Mouse (Mus musculus): ENCODE measurements around the gene Casp7. TPM values are rescaled to one million over a fixed set of nuclear protein-coding genes. Genes with fewer than 3 reads are reported as not detected.
"Not testable (repeated sequence)": the region's sequence is repeated elsewhere in the genome, so short reads cannot be mapped to it uniquely, and the experiment has no call there.

Casp7 gene
- polyA plus RNA-seq, 1 experiment from 2014 or later = 17.8 TPM

DNA sequence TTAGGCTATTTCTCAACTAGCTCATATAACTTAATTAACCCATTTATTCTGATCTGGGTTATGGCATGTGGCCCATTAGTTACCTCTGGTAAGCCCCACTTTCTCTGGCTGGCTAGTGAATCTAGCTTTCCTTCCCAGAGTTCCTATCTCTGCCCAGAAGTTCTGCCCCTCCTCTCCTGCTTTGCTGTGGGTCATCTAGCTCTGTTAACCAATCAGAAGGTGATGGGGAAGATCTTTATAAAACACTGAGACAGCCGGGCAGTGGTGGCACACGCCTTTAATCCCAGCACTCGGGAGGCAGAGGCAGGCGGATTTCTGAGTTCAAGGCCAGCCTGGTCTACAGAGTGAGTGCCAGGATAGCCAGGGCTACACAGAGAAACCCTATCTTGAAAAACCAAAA lies 13.0 kb downstream of the Casp7 start:
- H3K4me3 ChIP-seq; H3K4me1 ChIP-seq; H3K27me3 ChIP-seq (replicated peaks; ENCODE audit: low read depth, poor library complexity, severe bottlenecking); H3K27ac ChIP-seq (replicated peaks); DNase-seq (ENCODE audit: low spot score); H3K9me3 ChIP-seq: not testable (repeated sequence)
- peaks cover 28% of the 10 kb centered on the region; the same call in 1 of the 2 replicates for H3K36me3 ChIP-seq (replicated peaks)
- 97% methylated on average over 4 of the region's 4 CpGs for WGBS

- WGBS = 91% methylated on average over 4 of the region's 4 CpGs
- no peak for DNase-seq (ENCODE audit: low spot score)
- H3K9me3 ChIP-seq = no peaks in the 10 kb centered on the region
- no peaks in the 10 kb centered on the region for H3K27me3 ChIP-seq (replicated peaks; ENCODE audit: low read depth, poor library complexity, severe bottlenecking)
- H3K4me1 ChIP-seq = peaks cover 19% of the 10 kb centered on the region
- H3K4me3 ChIP-seq = no peak overlapping the region
- H3K27ac ChIP-seq (replicated peaks) = no peak overlapping the region
- no peaks in the 10 kb centered on the region for H3K36me3 ChIP-seq (replicated peaks)
These were observed 21.5 kb downstream of the Casp7 start for GRCm38 (mm10) chr19:56418404-56418803.

- H3K36me3 ChIP-seq (replicated peaks) = no peaks in the 10 kb centered on the region
- H3K4me1 ChIP-seq = peaks cover 29% of the 10 kb centered on the region
- WGBS = 51% methylated on average over 9 of the region's 9 CpGs
- peak; percentile 55 for DNase-seq (ENCODE audit: low spot score)
- no peaks in the 10 kb centered on the region for H3K27me3 ChIP-seq (replicated peaks; ENCODE audit: low read depth, poor library complexity, severe bottlenecking)
- no peaks in the 10 kb centered on the region for H3K9me3 ChIP-seq
- peak overlapping the region; percentile 31; the same call in 1 of the 2 replicates for H3K27ac ChIP-seq (replicated peaks)
- H3K4me3 ChIP-seq = no peak overlapping the region
These were observed 22.5 kb downstream of the Casp7 start for GRCm38 (mm10) chr19:56419452-56419851.

GRCm38 (mm10) chr19:56420345-56420744 lies 23.4 kb downstream of the Casp7 start:
- no peaks in the 10 kb centered on the region for H3K27me3 ChIP-seq (replicated peaks; ENCODE audit: low read depth, poor library complexity, severe bottlenecking)
- 89% methylated on average over 3 of the region's 3 CpGs for WGBS
- H3K4me1 ChIP-seq = peaks cover 32% of the 10 kb centered on the region

DNA sequence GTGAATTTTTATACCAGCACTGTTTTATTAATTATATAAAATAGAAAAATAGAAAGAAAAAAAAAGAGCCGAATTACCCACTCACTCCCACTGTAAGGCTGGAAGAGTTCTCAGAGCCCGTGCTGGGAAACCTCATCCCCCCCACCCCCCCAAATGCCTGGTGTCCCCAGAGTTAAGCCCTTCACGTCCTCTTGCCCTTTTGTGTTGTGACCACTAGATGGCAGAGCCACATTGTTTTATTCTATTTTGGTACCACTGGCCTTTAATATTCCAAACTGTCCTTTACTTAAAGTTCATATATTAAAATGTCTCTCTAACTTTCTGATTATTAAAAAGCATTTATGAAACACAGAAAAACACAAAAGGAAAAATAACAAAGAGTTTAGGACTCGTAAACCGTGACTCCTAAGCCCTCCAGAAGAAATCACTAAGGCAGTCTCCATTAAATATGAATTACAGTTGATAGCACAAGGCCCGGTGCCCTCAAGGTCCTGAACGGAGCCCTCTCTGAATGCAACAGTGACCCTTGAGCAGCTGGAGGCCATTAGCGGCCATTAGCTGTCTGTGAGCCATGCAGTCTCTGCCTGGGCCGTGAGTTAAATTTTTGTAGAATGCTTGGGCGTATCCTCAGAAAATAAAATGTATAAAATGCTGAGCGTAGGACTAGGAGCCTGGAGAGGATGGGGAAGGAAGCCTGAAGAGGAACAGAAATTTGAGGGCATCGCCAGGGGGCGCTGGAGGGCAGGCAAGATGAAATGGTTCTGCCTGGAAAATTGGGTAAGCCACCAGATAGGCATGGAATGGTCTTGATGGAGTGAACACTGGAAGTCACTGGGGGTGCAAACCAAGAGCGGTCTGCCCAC lies 25.8 kb downstream of the Casp7 start:
- no peaks in the 10 kb centered on the region for H3K9me3 ChIP-seq
- WGBS = 31% methylated on average over 14 of the region's 14 CpGs
- H3K36me3 ChIP-seq (replicated peaks) = no peaks in the 10 kb centered on the region
- H3K4me1 ChIP-seq = peaks cover 38% of the 10 kb centered on the region
- no peak overlapping the region; the same call in 1 of the 2 replicates for H3K27ac ChIP-seq (replicated peaks)
- H3K4me3 ChIP-seq = no peak overlapping the region; the same call in 1 of the 2 replicates
- peak; percentile 89 for DNase-seq (ENCODE audit: low spot score)
- H3K27me3 ChIP-seq (replicated peaks; ENCODE audit: low read depth, poor library complexity, severe bottlenecking) = no peaks in the 10 kb centered on the region

More at GRCm38 (mm10) chr19:56420345-56420744, 23.4 kb downstream of the Casp7 start:
- Histone ChIP-seq H3K36me3 (replicated peaks) (no peaks in the 10 kb centered on the region), H3K27ac (replicated peaks) (no peak overlapping the region), H3K9me3 (no peaks in the 10 kb centered on the region), H3K4me3 (no peak overlapping the region)
- DNase-seq (ENCODE audit: low spot score) = no peak

- no peak overlapping the region for H3K27ac ChIP-seq (replicated peaks)
- H3K4me1 ChIP-seq = peaks cover 38% of the 10 kb centered on the region
- H3K36me3 ChIP-seq (replicated peaks) = no peaks in the 10 kb centered on the region
- H3K27me3 ChIP-seq (replicated peaks; ENCODE audit: low read depth, poor library complexity, severe bottlenecking) = no peaks in the 10 kb centered on the region
- H3K9me3 ChIP-seq = no peaks in the 10 kb centered on the region
- no peak overlapping the region for H3K4me3 ChIP-seq
- 58% methylated on average over 12 of the region's 12 CpGs for WGBS
- no peak for DNase-seq (ENCODE audit: low spot score)
These were observed 26.4 kb downstream of the Casp7 start for GRCm38 (mm10) chr19:56423370-56423769.

DNA sequence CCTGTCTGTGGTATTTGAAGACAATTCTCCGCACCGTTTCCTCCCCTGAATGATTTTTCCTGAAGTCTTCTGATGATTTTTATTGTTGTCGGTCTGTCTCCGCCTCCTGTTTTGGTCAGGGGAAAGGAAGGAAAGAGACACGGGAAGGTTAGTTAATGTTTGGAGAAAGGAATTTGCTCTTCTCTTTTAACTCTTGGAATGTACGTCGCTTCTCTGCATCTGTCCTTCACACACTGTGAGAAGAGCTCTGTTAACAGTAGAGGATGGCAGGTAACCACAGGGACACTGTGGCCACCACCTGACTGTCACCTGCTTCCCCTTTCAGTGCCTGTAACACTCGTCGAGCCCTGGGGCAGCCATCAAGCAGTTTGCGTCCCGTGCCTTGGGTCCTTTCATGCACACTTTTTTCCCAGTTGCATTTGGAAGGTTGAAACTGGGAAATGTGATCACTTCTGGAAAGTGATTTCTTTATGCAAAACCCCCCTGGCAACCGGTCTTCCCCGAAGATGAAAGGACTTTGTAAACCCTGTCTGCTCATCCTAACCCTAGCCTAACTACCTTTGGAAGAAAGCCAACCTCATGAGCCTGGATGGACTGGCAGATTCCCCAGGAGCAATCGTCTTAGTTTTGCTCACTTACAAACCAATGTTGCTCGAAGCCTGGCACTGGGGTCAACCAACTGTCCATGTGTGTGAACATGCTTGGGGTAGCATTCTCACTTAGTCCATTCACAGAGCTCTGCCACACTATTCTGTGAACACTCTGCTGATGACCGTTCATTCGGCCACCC lies 27.9 kb downstream of the Casp7 start:
- Histone ChIP-seq H3K9me3 (no peaks in the 10 kb centered on the region), H3K36me3 (replicated peaks) (no peaks in the 10 kb centered on the region), H3K4me1 (peaks cover 32% of the 10 kb centered on the region), H3K27ac (replicated peaks) (no peak overlapping the region), H3K27me3 (replicated peaks; ENCODE audit: low read depth, poor library complexity, severe bottlenecking) (no peaks in the 10 kb centered on the region), H3K4me3 (no peak overlapping the region)
- 85% methylated on average over 17 of the region's 17 CpGs for whole genome bisulfite sequencing
- no peak for DNase-seq (ENCODE audit: low spot score)

- Histone ChIP-seq H3K4me3 (no peak overlapping the region), H3K27ac (replicated peaks) (peak overlapping the region; percentile 20; the same call in 1 of the 2 replicates), H3K9me3 (no peaks in the 10 kb centered on the region), H3K27me3 (replicated peaks; ENCODE audit: low read depth, poor library complexity, severe bottlenecking) (no peaks in the 10 kb centered on the region), H3K4me1 (peaks cover 34% of the 10 kb centered on the region), H3K36me3 (replicated peaks) (no peaks in the 10 kb centered on the region)
- DNase-seq (ENCODE audit: low spot score) = no peak
- 72% methylated on average over 9 of the region's 9 CpGs for WGBS
These were observed 28.6 kb downstream of the Casp7 start for GRCm38 (mm10) chr19:56425492-56425891.

DNA sequence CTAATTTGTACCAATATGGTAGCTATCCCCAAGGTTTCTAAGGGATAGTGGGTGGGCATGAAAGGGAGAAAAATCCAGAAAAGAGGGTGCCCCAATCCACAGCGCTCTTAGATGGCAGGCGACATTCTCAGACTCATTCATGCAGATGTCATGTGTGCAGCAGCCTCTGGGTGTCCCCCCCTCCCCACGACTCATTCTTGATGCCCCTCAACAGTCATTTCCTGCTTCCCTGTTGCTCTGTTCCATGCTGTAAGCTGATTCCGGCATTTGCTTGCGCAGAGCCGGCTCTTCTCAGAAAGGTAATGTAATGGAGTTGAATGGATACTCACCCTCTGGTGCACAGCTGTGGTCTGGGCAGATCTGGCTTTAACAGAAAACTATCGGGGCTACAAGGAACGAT lies 33.4 kb downstream of the Casp7 start:
- Histone ChIP-seq H3K4me3 (no peak overlapping the region), H3K4me1 (peaks cover 35% of the 10 kb centered on the region), H3K27me3 (replicated peaks; ENCODE audit: low read depth, poor library complexity, severe bottlenecking) (no peaks in the 10 kb centered on the region), H3K9me3 (no peaks in the 10 kb centered on the region), H3K36me3 (replicated peaks) (peaks cover 11% of the 10 kb centered on the region), H3K27ac (replicated peaks) (no peak overlapping the region)
- peak; percentile 59 for DNase-seq (ENCODE audit: low spot score)
- WGBS = 62% methylated on average over 8 of the region's 8 CpGs

- no peaks in the 10 kb centered on the region for H3K27me3 ChIP-seq (replicated peaks; ENCODE audit: low read depth, poor library complexity, severe bottlenecking)
- H3K9me3 ChIP-seq = no peaks in the 10 kb centered on the region
- peaks cover 22% of the 10 kb centered on the region for H3K36me3 ChIP-seq (replicated peaks)
- no peak overlapping the region; the same call in 1 of the 2 replicates for H3K27ac ChIP-seq (replicated peaks)
- WGBS = 69% methylated on average over 10 of the region's 10 CpGs
- DNase-seq (ENCODE audit: low spot score) = no peak
- H3K4me3 ChIP-seq = no peak overlapping the region
- H3K4me1 ChIP-seq = peaks cover 37% of the 10 kb centered on the region
These were observed 35.8 kb downstream of the Casp7 start for GRCm38 (mm10) chr19:56432706-56433105.

GRCm38 (mm10) chr19:56433581-56433980 lies 36.7 kb downstream of the Casp7 start:
- peaks cover 22% of the 10 kb centered on the region for H3K36me3 ChIP-seq (replicated peaks)
- no peak for DNase-seq (ENCODE audit: low spot score)
- no peak overlapping the region for H3K4me3 ChIP-seq
- H3K4me1 ChIP-seq = peaks cover 37% of the 10 kb centered on the region
- no peaks in the 10 kb centered on the region for H3K9me3 ChIP-seq
- no peaks in the 10 kb centered on the region for H3K27me3 ChIP-seq (replicated peaks; ENCODE audit: low read depth, poor library complexity, severe bottlenecking)
- WGBS = 91% methylated on average over 7 of the region's 7 CpGs
- no peak overlapping the region for H3K27ac ChIP-seq (replicated peaks)

- Histone ChIP-seq H3K27me3 (replicated peaks; ENCODE audit: low read depth, poor library complexity, severe bottlenecking) (no peaks in the 10 kb centered on the region), H3K36me3 (replicated peaks) (peaks cover 22% of the 10 kb centered on the region), H3K4me1 (peaks cover 30% of the 10 kb centered on the region), H3K9me3 (no peaks in the 10 kb centered on the region), H3K4me3 (no peak overlapping the region), H3K27ac (replicated peaks) (no peak overlapping the region)
- no peak for DNase-seq (ENCODE audit: low spot score)
- WGBS = 87% methylated on average over 13 of the region's 13 CpGs
These were observed 39.5 kb downstream of the Casp7 start for GRCm38 (mm10) chr19:56436380-56436779.

Data from embryonic facial prominence, embryonic 10.5 days (tissue).